Mouse (Mus musculus): Measurements from ENCODE around the gene Ttc38. TPM values are rescaled to one million over a fixed set of nuclear protein-coding genes. Genes with fewer than 3 reads are reported as not detected.
A peak's percentile ranks its signal among the peaks of the same experiment; 100 is the strongest.

The Ttc38 gene
- 1 to 10 TPM; 2.3 to 3.5 TPM for total RNA-seq (2021)

DNA sequence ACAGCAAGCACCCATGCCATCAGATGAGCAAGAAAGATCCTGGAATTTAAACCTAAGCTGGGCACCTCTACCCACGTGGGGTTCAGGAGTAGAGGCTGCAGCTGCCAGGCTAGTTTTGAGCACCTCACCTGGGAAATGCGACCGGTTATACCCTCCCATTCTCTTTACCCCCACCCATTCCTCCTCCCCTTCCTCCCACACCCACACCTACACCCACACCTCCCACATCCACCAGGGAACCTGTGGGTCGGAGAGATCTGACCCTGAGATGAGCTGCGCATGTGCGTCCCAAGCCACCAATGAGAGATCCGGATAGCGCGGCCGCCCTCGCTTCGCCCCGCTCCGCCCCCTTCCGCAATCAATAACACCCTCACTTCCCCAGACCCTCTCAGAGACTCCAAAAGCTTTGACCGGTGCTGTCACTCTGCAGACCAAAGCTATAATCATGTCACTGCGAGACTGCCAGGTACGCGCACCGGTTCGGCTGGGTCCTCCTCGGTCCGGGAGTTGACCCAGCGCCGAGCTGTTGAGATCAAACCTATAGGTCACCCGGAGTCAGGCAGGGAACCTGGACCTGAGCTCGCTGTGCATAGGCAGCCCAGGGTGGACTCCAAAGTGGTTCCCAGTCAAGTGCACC lies at the start of gene Ttc38:
Gene Ttc38, plus strand, starts transcription at position 353 of the 637 bp plus-strand sequence.
- peak; percentile 78 for DNase-seq
- intact Hi-C loops (cut with DNase I): no loop called here

DNA sequence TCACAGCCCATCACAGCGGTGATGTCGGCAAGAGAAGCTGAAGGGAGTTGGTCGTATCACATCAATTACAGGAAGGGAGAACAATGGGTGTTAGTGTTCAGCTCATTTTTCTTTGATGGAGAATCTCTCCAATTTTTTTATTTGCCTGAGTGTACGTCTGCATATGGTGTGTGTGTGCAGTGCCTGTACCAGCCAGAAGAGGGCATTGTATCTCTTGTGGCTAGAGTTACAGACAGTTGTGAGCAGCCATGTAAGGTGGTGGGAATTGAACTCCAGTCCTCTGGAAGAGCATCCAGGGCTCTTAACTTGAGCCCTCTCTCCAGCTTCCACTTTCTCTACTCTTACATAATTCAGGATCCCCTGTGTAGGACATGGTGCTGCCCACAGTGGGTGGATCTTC lies 49.0 kb upstream of the Ttc38 start:
- no peak for DNase-seq
- intact Hi-C loops (cut with DNase I): no loop called here

DNA sequence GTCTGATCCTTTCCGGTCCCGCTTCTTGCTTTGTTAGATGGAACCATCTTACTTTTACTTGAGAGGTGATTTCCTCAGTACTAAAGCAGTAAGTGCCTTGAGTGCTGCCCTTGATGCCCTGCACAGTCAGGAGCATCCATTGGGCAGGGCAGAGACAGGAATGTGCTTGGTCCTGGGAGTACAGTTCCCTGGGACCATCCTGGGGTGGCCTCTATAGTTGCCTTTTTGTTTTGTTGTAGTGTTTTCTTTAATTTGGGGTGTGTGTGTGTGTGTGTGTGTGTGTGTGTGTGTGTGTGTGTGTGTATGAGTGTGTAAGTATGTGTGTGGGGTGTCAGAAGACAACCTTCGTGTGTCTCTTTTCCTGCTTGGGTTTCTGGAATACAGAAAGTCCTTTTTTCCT lies 47.8 kb upstream of the Ttc38 start:
- no peak for DNase-seq
- intact Hi-C loops (cut with DNase I): no loop called here

DNA sequence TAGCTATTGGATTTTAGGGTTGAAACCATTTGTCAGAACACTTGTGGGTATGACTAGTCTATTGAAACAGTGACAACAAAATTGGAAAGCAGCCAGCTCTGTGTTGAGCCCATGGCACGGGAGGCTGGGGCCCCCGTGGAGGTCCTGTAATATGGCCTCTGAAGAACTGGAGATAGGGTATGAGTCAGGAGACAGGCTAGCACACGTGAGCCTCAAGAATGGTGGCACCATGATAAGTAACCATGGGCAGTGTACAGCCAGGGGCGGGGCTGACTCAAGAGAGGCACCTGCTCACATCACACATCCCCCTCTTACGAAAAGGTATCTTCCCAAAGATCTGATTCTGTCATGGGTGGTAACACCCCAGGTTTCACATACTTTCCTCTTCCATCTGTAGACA lies 45.4 kb upstream of the Ttc38 start:
- intact Hi-C loops (cut with DNase I): no loop called here
- DNase-seq: no peak

DNA sequence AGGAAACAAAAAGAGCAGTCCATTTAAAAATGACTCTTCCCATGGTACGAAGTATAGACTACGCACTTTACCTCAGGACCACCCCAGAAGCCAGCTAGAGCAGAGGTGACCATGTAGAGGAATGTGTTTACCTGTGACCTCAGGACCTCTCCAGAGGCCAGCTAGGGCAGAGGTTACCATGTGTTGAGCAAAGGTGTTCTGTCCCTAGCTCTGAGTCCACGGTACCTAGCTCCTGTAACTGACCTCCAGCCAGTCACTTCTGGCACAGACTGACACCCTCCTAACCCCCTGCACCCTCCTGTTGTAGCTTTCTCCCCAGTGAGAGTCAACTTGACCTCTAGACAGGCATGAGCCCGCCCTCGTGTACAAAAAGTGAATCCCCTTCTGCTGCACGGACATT lies 44.6 kb upstream of the Ttc38 start:
- no peak for DNase-seq
- intact Hi-C loops (cut with DNase I): no loop called here

DNA sequence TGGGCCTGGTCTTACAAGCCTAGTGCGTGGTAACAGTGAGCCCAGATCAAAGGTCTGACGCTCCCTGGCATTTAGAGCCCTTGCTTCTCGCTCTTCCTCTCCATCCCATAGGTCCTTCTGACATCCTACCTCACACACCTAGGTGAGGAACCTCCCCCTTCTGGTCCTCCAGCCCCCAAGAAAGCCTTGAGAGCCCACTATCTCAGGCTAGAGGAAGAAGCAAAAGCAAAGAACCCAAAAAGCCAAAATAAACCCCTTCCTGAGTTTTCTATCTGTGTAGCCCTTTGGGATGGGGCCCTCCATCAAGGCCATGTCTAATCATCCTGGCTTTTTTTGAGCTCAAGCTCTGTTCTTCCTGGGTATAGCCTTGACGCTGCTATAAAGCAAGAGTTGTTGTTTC lies 44.1 kb upstream of the Ttc38 start:
- intact Hi-C loops (cut with DNase I): no loop called here
- no peak for DNase-seq

DNA sequence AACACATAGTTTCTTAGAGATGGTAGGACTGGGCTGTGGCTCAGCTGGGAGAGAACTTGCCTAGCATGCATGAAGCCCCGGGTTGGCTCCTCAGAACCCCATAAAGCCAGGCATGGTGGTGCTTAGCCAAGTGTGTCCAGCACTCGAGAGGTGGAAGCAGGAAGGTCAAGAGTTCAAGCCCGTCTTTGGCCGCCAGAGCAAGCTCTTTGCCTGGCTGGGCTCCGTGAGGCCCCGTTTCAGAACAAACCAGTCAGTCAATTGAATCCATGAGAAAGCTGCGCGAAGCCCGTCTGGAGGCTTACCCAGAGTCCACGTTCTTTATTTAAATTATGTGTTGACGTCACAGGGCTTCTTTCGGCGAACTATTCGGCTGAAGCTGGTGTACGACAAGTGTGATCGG lies 43.5 kb upstream of the Ttc38 start:
- no peak for DNase-seq
- intact Hi-C loops (cut with DNase I): no loop called here

DNA sequence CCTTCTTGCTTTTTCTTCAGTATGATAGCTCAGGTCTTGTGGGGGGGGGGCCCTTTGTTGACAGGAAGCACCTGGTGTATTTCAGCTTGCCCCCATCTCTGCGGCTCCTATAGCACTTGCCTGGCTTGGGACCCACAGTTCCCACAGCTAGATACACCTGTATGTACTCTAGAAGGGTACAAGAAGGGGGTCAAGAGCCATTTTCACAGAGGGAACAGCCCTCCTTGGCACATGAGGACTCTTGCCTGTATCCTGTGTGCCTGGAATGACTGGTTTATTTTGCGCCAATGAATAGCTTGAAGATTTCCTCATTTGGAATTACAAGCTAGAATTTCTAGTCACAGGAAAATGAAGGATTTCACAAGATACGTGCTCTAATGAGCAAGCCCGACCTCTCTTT lies 40.7 kb upstream of the Ttc38 start:
- intact Hi-C loops (cut with DNase I): no loop called here
- no peak for DNase-seq

DNA sequence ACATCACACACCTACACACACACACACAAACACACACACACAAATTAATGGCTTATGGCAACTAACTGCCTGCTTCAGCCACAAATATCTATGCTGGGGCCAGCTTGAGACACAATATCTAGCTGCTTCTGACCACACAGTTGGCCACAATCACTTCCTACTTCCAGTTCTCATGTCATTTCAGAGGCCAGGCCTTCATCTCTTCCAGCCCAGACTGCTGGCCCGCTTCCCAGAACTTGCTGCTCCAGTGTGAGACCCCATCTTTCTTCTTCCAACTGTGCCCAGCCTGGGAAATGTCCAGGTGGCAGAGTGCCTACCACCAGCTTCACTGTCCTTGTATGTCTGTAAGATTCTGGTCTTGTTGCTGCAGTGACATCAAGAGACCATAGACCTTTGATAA lies 39.3 kb upstream of the Ttc38 start:
- intact Hi-C loops (cut with DNase I): no loop called here
- DNase-seq: peak; percentile 97

DNA sequence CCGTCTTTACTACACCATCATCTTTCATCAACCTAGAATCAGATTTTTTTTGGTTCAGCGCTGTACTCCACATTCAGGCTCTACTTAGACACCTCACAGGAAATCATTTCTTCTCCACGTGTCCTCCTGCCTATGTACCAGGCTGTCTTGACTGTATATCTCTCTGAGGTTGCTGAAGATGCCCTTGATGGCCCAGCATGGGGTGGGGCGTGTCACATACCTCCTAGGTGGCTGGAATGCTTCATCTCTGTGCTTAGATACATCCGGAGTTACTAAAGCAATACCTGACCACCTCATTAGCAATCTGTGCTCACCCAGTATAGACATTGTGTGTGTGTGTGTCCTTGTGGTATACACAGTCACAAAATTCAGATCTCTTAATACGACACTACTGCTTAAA lies 36.6 kb upstream of the Ttc38 start:
- no peak for DNase-seq
- intact Hi-C loops (cut with DNase I): no loop called here

DNA sequence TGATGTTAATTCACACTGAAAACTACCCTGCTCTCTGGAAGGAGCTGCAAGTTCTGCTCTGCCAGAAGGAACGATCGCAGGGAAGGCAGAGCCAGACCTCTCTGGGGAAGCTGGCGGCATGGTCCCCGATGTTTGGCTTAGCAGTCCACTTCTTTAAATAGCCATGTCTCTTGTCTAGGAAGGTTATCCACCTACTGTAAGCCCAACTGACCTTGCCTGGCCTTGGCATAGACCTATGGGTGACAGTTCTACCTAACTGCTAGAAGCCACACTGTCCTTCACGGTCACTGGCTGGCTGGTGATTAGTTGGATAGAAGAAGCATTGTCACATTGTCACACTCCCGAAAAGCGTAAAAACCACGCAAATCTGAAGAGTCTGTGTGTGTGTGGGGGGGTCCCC lies 33.4 kb upstream of the Ttc38 start:
- DNase-seq: no peak
- intact Hi-C loops (cut with DNase I): no loop called here

DNA sequence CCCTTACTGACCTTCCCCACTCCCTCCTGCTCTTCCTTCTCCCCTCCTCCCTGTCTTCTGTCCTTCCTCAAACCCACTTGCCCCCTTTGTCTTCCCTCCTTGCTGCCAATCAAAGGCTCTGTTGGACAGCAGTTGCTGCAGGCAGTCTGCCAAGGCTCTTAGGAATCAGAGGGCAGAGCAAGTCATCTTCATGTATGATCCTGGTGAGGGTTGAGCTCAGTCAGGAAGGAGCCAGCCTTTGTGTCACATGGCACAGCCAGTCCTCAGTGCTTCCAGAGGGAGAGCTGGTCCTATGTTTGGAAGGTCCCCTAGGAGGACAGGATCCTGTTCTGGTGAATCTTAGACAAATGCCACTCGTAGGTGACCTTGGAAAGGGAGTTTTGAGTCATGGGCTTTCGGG lies 29.2 kb upstream of the Ttc38 start:
- DNase-seq: peak; percentile 63
- intact Hi-C loops (cut with DNase I): no loop called here

DNA sequence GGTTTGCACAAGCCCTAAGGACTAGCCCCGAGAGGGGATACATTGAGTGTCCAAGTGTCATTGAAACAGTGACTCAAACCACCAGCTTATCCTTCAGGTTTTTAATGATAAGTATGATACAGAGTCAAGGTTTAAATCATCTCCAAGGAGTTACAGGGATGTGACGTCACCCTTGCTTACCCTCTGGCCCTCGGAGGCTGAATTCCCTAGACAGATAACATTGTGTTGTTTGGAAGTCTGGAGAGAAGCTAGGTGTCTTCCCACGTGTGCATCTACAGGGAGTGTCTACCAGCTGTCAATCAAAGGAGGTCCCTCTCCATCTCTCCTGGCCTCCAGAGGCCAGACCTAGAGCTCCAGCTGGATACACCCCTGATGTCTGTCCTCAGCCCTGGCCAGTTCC lies 25.2 kb upstream of the Ttc38 start:
- intact Hi-C loops (cut with DNase I): no loop called here
- no peak for DNase-seq

DNA sequence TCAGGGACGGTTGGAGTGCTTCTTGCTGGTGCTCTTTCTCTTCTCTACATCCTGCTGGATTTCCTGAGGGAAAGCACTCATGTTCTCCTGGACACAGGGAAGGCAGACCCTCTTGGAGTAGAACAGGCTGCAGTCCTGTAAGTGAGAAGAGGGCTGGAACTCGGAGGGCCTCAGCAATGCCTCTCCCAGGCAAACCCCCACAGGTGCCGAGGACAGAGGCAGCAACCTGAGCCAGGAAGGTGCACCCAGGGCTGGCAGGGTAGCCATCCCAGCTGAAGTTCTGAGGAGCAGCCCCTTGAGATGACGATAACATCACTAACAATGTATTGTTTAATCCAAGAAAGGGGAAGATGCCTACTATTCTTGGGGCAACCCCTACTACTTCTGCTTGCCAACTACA lies 24.7 kb upstream of the Ttc38 start:
- intact Hi-C loops (cut with DNase I): no loop called here
- DNase-seq: no peak

DNA sequence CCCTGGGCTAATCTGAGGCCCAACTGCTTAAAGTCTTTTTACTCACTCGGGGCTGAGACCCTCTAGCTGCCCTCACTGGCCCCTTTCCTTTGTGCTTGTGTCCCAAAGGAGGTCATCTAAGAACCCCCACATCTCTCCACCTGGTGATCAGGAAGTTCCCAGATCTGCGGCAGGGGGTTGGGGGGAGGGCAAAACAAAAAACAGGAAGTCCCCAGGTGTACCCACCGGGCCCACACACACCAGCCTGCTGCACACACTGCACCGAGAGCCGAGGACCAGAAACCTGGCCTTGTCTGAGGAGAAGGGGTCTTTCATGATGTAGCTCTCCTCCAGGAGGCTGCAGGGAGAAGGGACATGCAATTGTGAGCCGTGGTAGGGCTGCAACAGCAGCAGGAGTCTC lies 24.1 kb upstream of the Ttc38 start:
- DNase-seq: no peak
- intact Hi-C loops (cut with DNase I): no loop called here

DNA sequence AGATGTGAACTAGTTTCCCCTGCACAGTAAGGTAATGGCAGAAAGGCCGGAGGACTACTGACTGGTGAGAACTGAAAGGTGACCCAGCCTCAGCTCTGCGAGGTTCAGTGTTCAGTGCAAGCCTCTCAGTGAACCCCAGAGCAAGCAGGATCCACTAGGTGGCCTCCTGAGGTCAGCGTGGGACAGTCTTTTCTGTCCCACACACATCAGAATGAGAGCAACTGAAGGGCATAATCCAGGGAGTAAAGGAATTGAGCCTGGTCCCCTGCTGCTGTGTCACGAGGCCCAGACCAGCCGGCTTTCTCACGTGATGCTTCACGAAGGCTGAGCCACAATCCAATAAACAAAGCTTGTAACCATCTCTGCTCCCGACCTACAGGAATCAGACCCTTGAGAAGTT lies 23.7 kb upstream of the Ttc38 start:
- DNase-seq: no peak
- intact Hi-C loops (cut with DNase I): no loop called here

DNA sequence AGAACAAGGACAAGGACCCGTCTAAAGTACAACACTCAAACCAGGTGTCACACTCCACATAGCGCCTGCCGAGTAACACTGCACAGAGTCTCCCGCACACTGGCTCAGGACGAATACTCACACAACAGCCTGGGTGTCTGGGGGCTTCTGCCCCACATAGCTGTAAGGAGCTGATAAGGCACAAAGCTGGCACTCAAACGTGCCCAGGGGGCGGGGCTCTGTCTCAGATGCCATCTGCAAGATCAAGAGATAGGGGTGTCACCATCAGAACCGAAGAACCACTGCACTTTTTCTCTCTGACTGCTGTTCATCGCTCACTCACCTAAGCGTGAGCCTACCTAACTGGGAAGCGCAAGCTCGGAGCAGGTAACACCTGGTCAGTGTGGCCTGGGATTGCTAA lies 23.0 kb upstream of the Ttc38 start:
- intact Hi-C loops (cut with DNase I): no loop called here
- DNase-seq: no peak

DNA sequence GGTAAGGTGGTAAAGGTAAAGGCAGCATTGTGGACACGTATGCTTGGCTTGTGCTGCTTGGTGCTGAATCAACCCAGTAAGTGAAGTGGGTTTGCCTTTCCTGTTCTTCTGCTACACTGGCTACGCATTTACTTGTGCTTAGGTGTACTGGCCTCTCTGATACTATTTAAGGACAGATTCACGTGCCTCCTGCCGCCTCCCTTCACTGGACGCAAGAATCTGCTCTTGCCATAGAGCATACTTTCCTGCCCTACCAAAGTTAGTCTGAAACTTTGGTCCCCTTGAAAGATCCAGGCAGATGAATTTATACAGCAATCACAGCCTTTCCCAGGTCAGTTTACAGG lies 21.7 kb upstream of the Ttc38 start:
- intact Hi-C loops (cut with DNase I): no loop called here
- DNase-seq: no peak

DNA sequence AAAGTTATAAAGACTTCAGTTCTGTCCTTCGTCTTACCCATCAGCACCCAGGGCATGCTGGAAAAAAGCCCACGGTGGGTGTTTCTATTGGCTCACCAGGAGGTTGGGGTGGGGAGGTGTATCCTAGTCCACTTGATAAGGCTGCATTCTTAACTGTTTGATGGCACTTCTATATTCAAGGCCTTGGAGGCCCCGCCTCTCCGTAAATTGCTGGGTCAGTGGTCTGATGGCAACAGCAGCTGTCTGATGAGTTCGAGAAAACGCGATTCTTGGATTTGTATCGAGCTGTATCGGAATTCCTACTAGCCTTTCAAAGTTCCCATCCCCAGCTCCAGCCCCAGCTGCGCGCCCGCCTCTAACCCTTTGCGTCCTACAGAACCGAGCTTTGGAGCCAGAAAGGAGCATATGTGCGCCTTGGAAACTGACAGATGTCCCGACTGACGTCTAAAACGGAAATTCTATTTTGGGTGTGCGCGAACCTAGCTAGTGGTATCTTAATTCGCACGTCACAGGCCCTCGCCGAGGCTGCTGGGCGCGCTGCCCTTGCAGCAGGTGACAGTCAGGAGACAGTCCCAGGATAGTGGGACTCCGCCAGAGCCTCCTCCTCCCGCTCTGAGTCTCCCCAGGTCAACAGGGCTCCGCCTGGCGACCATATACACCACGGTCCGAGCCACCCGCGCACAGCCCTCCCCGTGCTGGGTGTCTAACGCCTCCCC lies 21.1 kb upstream of the Ttc38 start:
- DNase-seq: peak; percentile 27
- intact Hi-C loops (cut with DNase I): no loop called here

DNA sequence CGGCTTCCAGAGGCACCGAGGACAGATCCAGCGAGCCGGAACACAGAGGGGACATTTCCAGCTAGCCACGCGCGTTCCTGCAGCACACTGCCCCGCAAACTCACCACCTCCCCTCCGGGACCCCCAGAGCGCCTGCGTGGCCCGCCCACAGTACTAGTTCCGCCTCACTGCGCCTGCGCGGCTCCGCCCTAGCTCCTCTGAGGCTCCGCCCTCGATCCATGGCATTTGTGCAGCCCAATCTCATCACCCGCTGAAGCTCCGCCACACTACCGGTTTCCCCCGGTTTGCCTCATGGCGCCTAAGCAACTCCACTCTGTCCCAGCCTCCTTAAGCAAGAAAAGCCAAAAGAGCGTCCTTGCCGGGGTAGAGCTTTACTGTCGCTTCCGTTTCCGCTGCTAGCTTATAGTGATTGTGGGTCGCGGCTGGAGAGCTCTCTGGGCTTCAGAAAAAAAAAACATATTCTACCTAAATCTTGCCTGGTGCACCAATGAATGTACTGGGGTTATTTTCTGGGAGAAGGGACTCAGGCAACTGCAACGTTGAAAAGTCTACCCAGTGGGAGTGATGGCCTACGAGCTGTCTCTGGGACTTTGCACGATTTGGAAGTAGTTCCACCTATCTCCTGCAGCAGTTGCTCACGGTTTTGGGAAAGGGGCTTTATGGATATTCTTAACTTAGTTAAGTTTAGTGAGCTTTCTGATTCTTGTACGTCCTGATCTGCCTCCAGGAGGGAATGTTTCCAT lies 20.4 kb upstream of the Ttc38 start, which contains the start of gene Cdpf1:
Gene Cdpf1, minus strand, starts transcription at position 163 of the 743 bp plus-strand sequence.
- intact Hi-C loops (cut with DNase I): no loop called here

DNA sequence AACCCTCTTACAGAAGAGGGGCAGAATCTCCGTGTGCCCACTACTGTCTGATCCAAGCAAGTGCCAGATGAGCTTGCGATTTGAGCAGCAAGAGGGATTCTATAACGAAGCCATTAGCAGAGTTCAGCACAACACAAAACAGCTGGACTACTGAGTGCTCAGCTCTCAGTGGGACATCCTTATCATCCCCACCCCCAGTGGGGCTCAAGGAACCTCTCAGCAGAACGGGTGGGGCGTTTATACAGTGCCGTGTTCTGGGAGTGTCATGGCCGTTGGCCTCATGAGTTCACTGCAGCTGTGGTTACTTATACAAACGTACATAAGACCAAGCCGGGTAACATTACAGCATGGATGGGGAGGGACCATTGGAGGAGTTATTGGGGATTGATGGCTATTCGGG lies 18.7 kb upstream of the Ttc38 start:
- intact Hi-C loops (cut with DNase I): no loop called here
- no peak for DNase-seq

More for the DNA sequence above, 20.4 kb upstream of the Ttc38 start, which contains the start of gene Cdpf1:
- DNase-seq: peak; percentile 99
